Mouse (Mus musculus): Measurements from ENCODE around the gene Sdr42e1. TPM values are rescaled to one million over a fixed set of nuclear protein-coding genes. Genes with fewer than 3 reads are reported as not detected.

Sdr42e1 gene
- polyA plus RNA-seq (2014; fragmentation: Illumina TruSeq; extraction: RNeasy Lipid Tissue Mini Kit (QIAGEN cat#74804); ENCODE audit: insufficient read depth, low read depth, low replicate concordance), result 2.7 TPM

DNA sequence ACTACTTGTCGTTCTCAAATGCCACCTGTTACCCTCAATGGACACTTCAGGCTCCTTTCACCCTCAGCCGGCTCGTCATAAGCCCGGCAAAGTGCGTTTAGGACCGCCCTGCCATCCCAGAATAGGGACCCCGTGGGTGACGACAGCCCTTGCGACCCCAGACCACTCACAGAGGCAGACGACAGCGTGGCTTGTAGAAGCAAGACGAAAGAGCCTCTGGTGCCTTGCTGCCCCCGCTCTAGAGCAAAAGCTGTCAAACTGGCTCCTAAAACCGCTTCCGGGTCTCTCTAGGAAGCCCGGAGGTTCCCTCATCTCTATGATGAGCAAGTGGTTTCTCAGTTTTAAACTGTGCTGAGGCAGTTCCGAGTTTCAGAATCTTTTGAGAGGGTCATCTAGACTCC, at the start of gene Sdr42e1:
TSS of gene Sdr42e1 (minus strand) at position 260 of the 401 bp plus-strand sequence.

DNA sequence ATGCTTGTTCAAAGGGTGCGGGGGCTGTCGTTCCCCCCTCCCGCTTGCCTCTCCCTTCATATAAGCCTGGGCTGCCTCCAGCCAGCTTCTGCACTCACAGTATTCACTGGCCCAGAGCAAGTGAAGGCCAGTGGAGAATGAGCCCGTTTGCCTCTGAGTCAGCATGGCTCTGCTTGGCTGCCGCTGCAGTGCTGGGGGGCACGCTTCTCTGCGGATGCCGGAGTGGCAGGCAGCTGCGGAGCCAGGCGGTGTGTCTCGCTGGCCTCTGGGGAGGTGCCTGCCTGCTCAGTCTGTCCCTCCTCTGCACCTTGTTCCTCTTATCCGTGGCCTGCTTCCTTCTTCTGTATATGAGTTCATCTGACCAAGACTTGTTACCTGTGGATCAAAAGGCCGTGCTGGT, 28.4 kb upstream of the Sdr42e1 start, which contains the start of gene Hsd17b2:
TSS of gene Hsd17b2 (plus strand) at position 46 of the 400 bp plus-strand sequence.

Other genes starting within 250 kb of the Sdr42e1 start
- gene Plcg2, start 175.4 kb downstream of the Sdr42e1 start, polyA plus RNA-seq (2014; fragmentation: Illumina TruSeq; extraction: RNeasy Lipid Tissue Mini Kit (QIAGEN cat#74804); ENCODE audit: insufficient read depth, low read depth, low replicate concordance), result 6.7 TPM
- gene Hsd17b2, start 28.2 kb upstream of the Sdr42e1 start, polyA plus RNA-seq (2014; fragmentation: Illumina TruSeq; extraction: RNeasy Lipid Tissue Mini Kit (QIAGEN cat#74804); ENCODE audit: insufficient read depth, low read depth, low replicate concordance), result 0.23 TPM
- 22.9 TPM for gene Mphosph6, start 128.3 kb upstream of the Sdr42e1 start, polyA plus RNA-seq (2014; fragmentation: Illumina TruSeq; extraction: RNeasy Lipid Tissue Mini Kit (QIAGEN cat#74804); ENCODE audit: insufficient read depth, low read depth, low replicate concordance)